Mouse (Mus musculus) urinary bladder, postnatal 4 days (tissue): ENCODE measurements around the gene Mup15.
"Not testable (repeated sequence)": the region's sequence is repeated elsewhere in the genome, so short reads cannot be mapped to it uniquely, and the experiment has no call there.

ENCODE experiments used
- DNase-seq, 2 experiments: peaks; one replicate each; pipeline ENCODE4 v3.0.0; 2021 to 2022; ENCODE audit warnings: low spot score in 2 of 2

Gene Mup15

GRCm38 (mm10) chr4:61439643-61440042, at the start of gene Mup15:
TSS of gene Mup15 (minus strand) at chr4:61439743.
- DNase-seq, result not testable (repeated sequence)
